Mouse (Mus musculus): ENCODE results near the gene Tmem198. TPM values are rescaled to one million over a fixed set of nuclear protein-coding genes. Genes with fewer than 3 reads are reported as not detected.

Tmem198 gene
- total and polyA plus RNA-seq, 2 experiments from 2014 or later: 49.4 to 52.4 TPM

GRCm38 (mm10) chr1:75486561-75486960, 7.2 kb downstream of the Tmem198 start:
- no peak for DNase-seq (ENCODE audit: low spot score)
- Histone ChIP-seq H3K4me2 (ENCODE audit: low read depth, low read length, poor library complexity, severe bottlenecking) (peak overlapping the region; percentile 92), H3K9ac (replicated peaks; ENCODE audit: low read length, poor library complexity, severe bottlenecking) (peak overlapping the region; percentile 36; the same call in 1 of the 2 replicates), H3K4me3 (ENCODE audit: low read depth, low read length) (peak overlapping the region; percentile 48), H3K36me3 (ENCODE audit: insufficient read depth, low read length) (peaks cover 38% of the 10 kb centered on the region), H3K4me1 (ENCODE audit: insufficient read depth, low read length) (no peaks in the 10 kb centered on the region), H3K27ac (ENCODE audit: low read depth, low read length) (no peak overlapping the region), H3K9me3 (ENCODE audit: low read length) (no peaks in the 10 kb centered on the region), H3K27me3 (ENCODE audit: insufficient read depth, low read length) (peaks cover 9% of the 10 kb centered on the region)
- WGBS: 14% methylated on average over 24 of the region's 24 CpGs
- ATAC-seq (ENCODE audit: low FRiP score): peak; percentile 14; the same call in 1 of the 2 replicates
- TF ChIP-seq CTCF (IDR thresholded peaks at IDR 0.05): peak; percentile 17

GRCm38 (mm10) chr1:75487040-75487404, 7.7 kb downstream of the Tmem198 start:
- TF ChIP-seq CTCF (IDR thresholded peaks at IDR 0.05): no peak

GRCm38 (mm10) chr1:75487405-75488161, 8.3 kb downstream of the Tmem198 start:
- no peak overlapping the region for H3K27ac ChIP-seq (ENCODE audit: low read depth, low read length)
- peak overlapping the region; percentile 92 for H3K4me2 ChIP-seq (ENCODE audit: low read depth, low read length, poor library complexity, severe bottlenecking)
- 1% methylated on average over 61 of the region's 62 CpGs for WGBS
- no peaks in the 10 kb centered on the region for H3K9me3 ChIP-seq (ENCODE audit: low read length)
- peaks cover 9% of the 10 kb centered on the region for H3K27me3 ChIP-seq (ENCODE audit: insufficient read depth, low read length)
- peak overlapping the region; percentile 46 for H3K9ac ChIP-seq (replicated peaks; ENCODE audit: low read length, poor library complexity, severe bottlenecking)
- peak; percentile 41 for ATAC-seq (ENCODE audit: low FRiP score)
- peak; percentile 74 for DNase-seq (ENCODE audit: low spot score)
- H3K36me3 ChIP-seq (ENCODE audit: insufficient read depth, low read length): peaks cover 43% of the 10 kb centered on the region
- peak overlapping the region; percentile 48 for H3K4me3 ChIP-seq (ENCODE audit: low read depth, low read length)
- TF ChIP-seq CTCF (IDR thresholded peaks at IDR 0.05): peak; percentile 46; the same call in 1 of the 2 replicates
- H3K4me1 ChIP-seq (ENCODE audit: insufficient read depth, low read length): no peaks in the 10 kb centered on the region

More at GRCm38 (mm10) chr1:75487040-75487404, 7.7 kb downstream of the Tmem198 start:
- H3K9ac ChIP-seq (replicated peaks; ENCODE audit: low read length, poor library complexity, severe bottlenecking): peak overlapping the region; percentile 36
- no peaks in the 10 kb centered on the region for H3K9me3 ChIP-seq (ENCODE audit: low read length)
- WGBS: 4% methylated on average over 13 of the region's 13 CpGs
- peak overlapping the region; percentile 92 for H3K4me2 ChIP-seq (ENCODE audit: low read depth, low read length, poor library complexity, severe bottlenecking)
- no peaks in the 10 kb centered on the region for H3K4me1 ChIP-seq (ENCODE audit: insufficient read depth, low read length)
- H3K36me3 ChIP-seq (ENCODE audit: insufficient read depth, low read length): peaks cover 42% of the 10 kb centered on the region
- peak overlapping the region; percentile 48 for H3K4me3 ChIP-seq (ENCODE audit: low read depth, low read length)
- ATAC-seq (ENCODE audit: low FRiP score) (peak; percentile 20; the same call in 1 of the 2 replicates), DNase-seq (ENCODE audit: low spot score) (no peak)
- peaks cover 9% of the 10 kb centered on the region for H3K27me3 ChIP-seq (ENCODE audit: insufficient read depth, low read length)
- H3K27ac ChIP-seq (ENCODE audit: low read depth, low read length): no peak overlapping the region

- H3K4me3 ChIP-seq (ENCODE audit: low read depth, low read length): no peak overlapping the region
- H3K9ac ChIP-seq (replicated peaks; ENCODE audit: low read length, poor library complexity, severe bottlenecking): no peak overlapping the region
- ATAC-seq (ENCODE audit: low FRiP score) (no peak), DNase-seq (ENCODE audit: low spot score) (no peak)
- H3K4me2 ChIP-seq (ENCODE audit: low read depth, low read length, poor library complexity, severe bottlenecking): no peak overlapping the region
- no peak overlapping the region for H3K27ac ChIP-seq (ENCODE audit: low read depth, low read length)
- whole genome bisulfite sequencing: 86% methylated on average over 34 of the region's 34 CpGs
- H3K4me1 ChIP-seq (ENCODE audit: insufficient read depth, low read length): no peaks in the 10 kb centered on the region
- no peaks in the 10 kb centered on the region for H3K9me3 ChIP-seq (ENCODE audit: low read length)
- TF ChIP-seq CTCF (IDR thresholded peaks at IDR 0.05): no peak
- H3K27me3 ChIP-seq (ENCODE audit: insufficient read depth, low read length): peaks cover 4% of the 10 kb centered on the region
- H3K36me3 ChIP-seq (ENCODE audit: insufficient read depth, low read length): peaks cover 12% of the 10 kb centered on the region; the same call in 1 of the 2 replicates
These were observed 11.6 kb downstream of the Tmem198 start for GRCm38 (mm10) chr1:75490785-75491551.

GRCm38 (mm10) chr1:75492579-75493170, 13.3 kb downstream of the Tmem198 start:
- 42% methylated on average over 24 of the region's 24 CpGs for WGBS
- Histone ChIP-seq H3K4me2 (ENCODE audit: low read depth, low read length, poor library complexity, severe bottlenecking) (no peak overlapping the region), H3K4me1 (ENCODE audit: insufficient read depth, low read length) (no peaks in the 10 kb centered on the region), H3K4me3 (ENCODE audit: low read depth, low read length) (no peak overlapping the region), H3K27ac (ENCODE audit: low read depth, low read length) (no peak overlapping the region), H3K9me3 (ENCODE audit: low read length) (no peaks in the 10 kb centered on the region), H3K27me3 (ENCODE audit: insufficient read depth, low read length) (peaks cover 4% of the 10 kb centered on the region), H3K36me3 (ENCODE audit: insufficient read depth, low read length) (peaks cover 13% of the 10 kb centered on the region; the same call in 1 of the 2 replicates), H3K9ac (replicated peaks; ENCODE audit: low read length, poor library complexity, severe bottlenecking) (no peak overlapping the region)
- TF ChIP-seq CTCF (IDR thresholded peaks at IDR 0.05): no peak
- DNase-seq (ENCODE audit: low spot score) (no peak), ATAC-seq (ENCODE audit: low FRiP score) (no peak)
